Mouse (Mus musculus) kidney, adult 9 months (tissue): Measurements from ENCODE around the gene Ciao1.
"Not testable (repeated sequence)": the region's sequence is repeated elsewhere in the genome, so short reads cannot be mapped to it uniquely, and the experiment has no call there.

Experiments used
- DNase-seq: peaks from one replicate; pipeline ENCODE4 v3.0.0; 2022

Gene Ciao1

GRCm38 (mm10) chr2:127248334-127249004 lies 853 bp upstream of the Ciao1 start:
- DNase-seq = peak; percentile 40

GRCm38 (mm10) chr2:127240065-127240464 lies 7.6 kb downstream of the Ciao1 start:
- peak; percentile 68 for DNase-seq

- no peak for DNase-seq
Measured at GRCm38 (mm10) chr2:127237897-127238610, 9.6 kb downstream of the Ciao1 start.

DNA sequence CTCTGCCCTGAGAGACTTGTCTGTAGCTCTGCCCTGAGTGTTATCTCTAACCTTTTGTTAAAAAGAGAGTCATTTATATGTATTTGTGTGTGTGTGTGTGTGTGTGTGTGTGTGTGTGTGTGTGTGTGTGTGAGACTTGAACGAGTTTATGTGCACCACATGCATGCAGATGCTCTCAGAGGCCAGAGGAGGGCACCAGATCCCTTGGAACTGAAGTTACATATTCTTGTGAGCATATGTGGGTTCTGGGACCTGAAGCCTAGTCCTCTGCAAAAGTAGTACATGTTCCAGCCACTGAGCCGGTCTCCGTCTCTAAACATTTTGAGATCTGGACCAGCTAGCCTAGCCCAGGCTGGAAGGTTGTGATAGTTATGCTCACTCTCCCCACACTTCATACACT lies 22.4 kb downstream of the Ciao1 start:
- DNase-seq = no peak

- no peak for DNase-seq
Measured at GRCm38 (mm10) chr2:127217746-127218145, 29.9 kb downstream of the Ciao1 start.

DNA sequence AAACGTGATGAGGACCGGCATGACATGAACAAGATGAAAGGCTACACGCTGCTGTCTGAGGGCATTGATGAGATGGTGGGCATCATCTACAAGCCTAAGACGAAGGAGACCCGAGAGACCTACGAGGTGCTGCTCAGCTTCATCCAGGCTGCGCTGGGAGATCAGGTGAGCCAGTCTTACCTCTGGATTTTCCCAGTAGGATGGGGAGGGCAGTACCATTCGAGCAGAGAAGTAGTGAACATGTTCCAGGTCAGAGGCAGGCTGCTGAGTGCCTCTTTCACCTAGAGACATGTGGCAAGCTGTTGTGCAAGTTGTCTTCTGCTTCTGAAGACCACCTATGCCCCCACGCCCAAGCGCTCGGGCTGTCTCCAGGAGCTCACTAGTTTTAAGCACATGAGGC lies 36.9 kb downstream of the Ciao1 start:
- DNase-seq = no peak

GRCm38 (mm10) chr2:127208452-127208769 lies 39.2 kb downstream of the Ciao1 start:
- DNase-seq = no peak

GRCm38 (mm10) chr2:127207547-127208451 lies 39.8 kb downstream of the Ciao1 start, which contains the start of the genes 1810024B03Rik and Snrnp200:
Gene 1810024B03Rik, minus strand, starts transcription at chr2:127208280.
Gene Snrnp200, plus strand, starts transcription at chr2:127208386.
- DNase-seq = peak; percentile 97

DNA sequence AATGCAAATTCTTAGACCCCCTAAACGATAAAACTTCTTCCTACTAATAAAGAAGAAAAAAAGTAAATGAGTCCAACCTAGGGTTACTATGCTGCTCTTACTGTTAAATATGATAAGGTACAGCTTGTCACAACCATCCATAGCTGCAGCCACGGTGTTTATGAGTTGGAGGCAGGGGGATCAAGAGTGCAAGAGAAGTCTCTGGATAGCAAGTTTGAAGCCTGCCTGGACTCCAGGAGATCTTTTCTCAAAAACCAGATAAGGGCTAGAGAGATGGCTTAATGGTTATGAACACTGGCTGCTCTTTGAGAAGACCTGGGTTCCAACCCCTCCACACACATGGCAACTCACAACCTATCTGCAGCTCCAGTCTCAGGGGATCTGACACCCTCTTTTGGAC lies 40.7 kb downstream of the Ciao1 start:
- DNase-seq = no peak

DNA sequence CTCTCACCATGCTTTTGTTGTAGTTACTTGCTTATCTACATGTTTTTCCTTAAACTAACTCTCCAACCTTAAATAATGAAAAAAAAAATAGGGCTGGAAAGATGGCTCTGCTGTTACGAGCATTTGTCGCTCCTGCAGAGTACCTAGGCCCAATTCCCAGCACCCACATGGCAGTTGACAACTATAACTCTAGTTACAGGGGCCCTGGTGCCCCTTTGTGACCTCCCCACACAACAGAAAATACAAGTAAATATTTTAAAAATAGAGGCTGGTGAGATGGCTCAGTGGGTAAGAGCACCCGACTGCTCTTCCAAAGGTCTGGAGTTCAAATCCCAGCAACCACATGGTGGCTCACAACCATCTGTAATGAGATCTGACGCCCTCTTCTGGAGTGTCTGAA lies 41.7 kb downstream of the Ciao1 start:
- not testable (repeated sequence) for DNase-seq

- peak; percentile 60 for DNase-seq
Measured at GRCm38 (mm10) chr2:127204932-127205331, 42.7 kb downstream of the Ciao1 start.
